Mouse (Mus musculus) ES-E14 (cell line): ENCODE data around the gene Mfge8.

Experiments used
- MAFK ChIP-seq: IDR thresholded peaks from 2 replicates; pipeline ENCODE4 v1.6.1; 2014; ENCODE audit warnings: mild to moderate bottlenecking, low read depth, low read length, inconsistent platforms; ENCODE audit not compliant: insufficient read depth
- ZNF384 ChIP-seq: IDR thresholded peaks from 2 replicates; pipeline ENCODE4 v1.6.1; 2012; ENCODE audit warnings: low read depth, low read length, inconsistent platforms

DNA sequence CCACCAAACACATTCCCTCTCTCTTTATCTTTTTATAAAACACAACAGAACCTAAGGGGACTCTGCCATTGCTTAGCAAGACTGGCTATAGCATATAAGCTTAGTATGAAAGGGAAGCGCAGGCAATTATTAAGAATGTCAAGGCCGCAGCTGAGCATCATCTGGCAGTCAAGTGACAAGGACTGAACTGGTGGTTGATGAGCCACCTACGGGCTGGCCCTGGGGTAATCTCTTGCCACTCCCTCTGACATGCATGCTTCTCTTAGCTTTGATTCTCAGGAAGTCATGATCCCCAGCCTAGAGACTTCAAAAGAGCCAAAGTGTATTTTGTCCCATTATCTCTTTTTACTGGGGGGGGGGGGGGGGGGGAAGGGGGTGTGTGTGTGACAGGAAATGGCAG is 41.7 kb upstream of the Mfge8 start:
- no peak for TF ChIP-seq ZNF384
- TF ChIP-seq MAFK: no peak
